Mouse (Mus musculus) retina, postnatal 1 day (tissue): ENCODE results near the gene Cdk14.
A peak's percentile ranks its signal among the peaks of the same experiment; 100 is the strongest.

Experiments used
- DNase-seq: peaks from one replicate; pipeline ENCODE4 v3.0.0-alpha.2; 2012

Gene Cdk14

GRCm38 (mm10) chr5:5313195-5313760 lies 106.8 kb downstream of the Cdk14 start:
- DNase-seq = no peak

GRCm38 (mm10) chr5:5305286-5305685 lies 114.8 kb downstream of the Cdk14 start:
- no peak for DNase-seq

GRCm38 (mm10) chr5:5303102-5303670 lies 116.9 kb downstream of the Cdk14 start:
- DNase-seq = no peak

- no peak for DNase-seq
Measured at GRCm38 (mm10) chr5:5301571-5302079, 118.5 kb downstream of the Cdk14 start.

- DNase-seq = no peak
Measured at GRCm38 (mm10) chr5:5300998-5301397, 119.1 kb downstream of the Cdk14 start.

GRCm38 (mm10) chr5:5300290-5300689 lies 119.8 kb downstream of the Cdk14 start:
- DNase-seq = peak; percentile 58

GRCm38 (mm10) chr5:5297222-5297621 lies 122.9 kb downstream of the Cdk14 start:
- no peak for DNase-seq

- no peak for DNase-seq
Measured at GRCm38 (mm10) chr5:5296773-5297172, 123.3 kb downstream of the Cdk14 start.

GRCm38 (mm10) chr5:5292830-5293542 lies 127.1 kb downstream of the Cdk14 start:
- DNase-seq = no peak

GRCm38 (mm10) chr5:5291321-5291991 lies 128.7 kb downstream of the Cdk14 start:
- DNase-seq = no peak

GRCm38 (mm10) chr5:5290714-5291113 lies 129.4 kb downstream of the Cdk14 start:
- DNase-seq = no peak

- no peak for DNase-seq
Measured at GRCm38 (mm10) chr5:5285876-5286275, 134.2 kb downstream of the Cdk14 start.

- DNase-seq = no peak
Measured at GRCm38 (mm10) chr5:5284531-5284930, 135.6 kb downstream of the Cdk14 start.

- no peak for DNase-seq
Measured at GRCm38 (mm10) chr5:5283756-5284430, 136.2 kb downstream of the Cdk14 start.

- no peak for DNase-seq
Measured at GRCm38 (mm10) chr5:5282425-5282824, 137.7 kb downstream of the Cdk14 start.

GRCm38 (mm10) chr5:5275321-5275720 lies 144.8 kb downstream of the Cdk14 start:
- no peak for DNase-seq

GRCm38 (mm10) chr5:5274318-5274717 lies 145.8 kb downstream of the Cdk14 start:
- no peak for DNase-seq

- DNase-seq = no peak
Measured at GRCm38 (mm10) chr5:5266787-5267126, 153.4 kb downstream of the Cdk14 start.

- peak; percentile 81 for DNase-seq
Measured at GRCm38 (mm10) chr5:5265861-5266786, 154.0 kb downstream of the Cdk14 start.

- peak; percentile 28 for DNase-seq
Measured at GRCm38 (mm10) chr5:5265401-5265841, 154.7 kb downstream of the Cdk14 start.

GRCm38 (mm10) chr5:5264712-5265111 lies 155.4 kb downstream of the Cdk14 start:
- no peak for DNase-seq

GRCm38 (mm10) chr5:5261725-5262296 lies 158.3 kb downstream of the Cdk14 start:
- no peak for DNase-seq
